Mouse (Mus musculus) limb, embryonic 11.5 days (tissue): ENCODE data around the gene Egfr. TPM values are rescaled to one million over a fixed set of nuclear protein-coding genes. Genes with fewer than 3 reads are reported as not detected.

Experiments used
- ATAC-seq: fragments of 200-750 bp; cut with Nextera tagmentation; 2 replicates; pipeline ENCODE4 v1.8.0; 2017; ENCODE audit warnings: low read depth; ENCODE audit not compliant: insufficient number of reproducible peaks, low FRiP score, low TSS enrichment
- DNase-seq: peaks from one replicate; pipeline ENCODE4 v3.0.0-alpha.2; 2015; ENCODE audit warnings: low spot score
- H3K27ac ChIP-seq: fragments of 300-500 bp; sonication (generic); replicated peaks from 2 replicates; pipeline ENCODE4 v1.5.1; 2014; ENCODE audit warnings: low read depth, mild to moderate bottlenecking, low read length
- H3K27me3 ChIP-seq: fragments of 300-500 bp; sonication (generic); 2 replicates; pipeline ENCODE4 v1.6.1; 2014; ENCODE audit warnings: mild to moderate bottlenecking, low read length, mixed read lengths; ENCODE audit not compliant: control insufficient read depth, insufficient read depth
- H3K36me3 ChIP-seq: fragments of 300-500 bp; sonication (generic); 2 replicates; pipeline ENCODE4 v1.6.1; 2014; ENCODE audit warnings: mild to moderate bottlenecking, low read length, moderate library complexity, mixed read lengths; ENCODE audit not compliant: control insufficient read depth, insufficient read depth
- H3K4me1 ChIP-seq: fragments of 300-500 bp; sonication (generic); 2 replicates; pipeline ENCODE4 v1.6.1; 2014; ENCODE audit warnings: low read length, mixed read lengths; ENCODE audit not compliant: control insufficient read depth, insufficient read depth
- H3K4me2 ChIP-seq: fragments of 300-500 bp; sonication (generic); 2 replicates; pipeline ENCODE4 v1.6.1; 2014; ENCODE audit warnings: low read depth, mild to moderate bottlenecking, moderate library complexity; ENCODE audit not compliant: severe bottlenecking
- H3K4me3 ChIP-seq: fragments of 300-500 bp; sonication (generic); 2 replicates; pipeline ENCODE4 v1.5.1; 2014; ENCODE audit warnings: low read depth, low read length
- H3K9ac ChIP-seq: fragments of 300-500 bp; sonication (generic); 2 replicates; pipeline ENCODE4 v1.6.1; 2014; ENCODE audit warnings: mild to moderate bottlenecking, low read length
- H3K9me3 ChIP-seq: fragments of 300-500 bp; sonication (generic); 2 replicates; pipeline ENCODE4 v1.6.1; 2016; ENCODE audit warnings: low read length; ENCODE audit not compliant: control insufficient read depth
- WGBS: fragments of 180-500 bp; shearing (Covaris S2); extraction: QIAGEN DNeasy Blood & Tissue Kit; methylation state at CpG from one replicate; pipeline ENCODE4 v1.1.7; 2014; 5-methylcytosine and 5-hydroxymethylcytosine counted together
- polyA plus RNA-seq: library from polyadenylated mRNA; unstranded; fragments of >200 nt; fragmentation: Nextera tagmentation; extraction: Ambion mirVana; gene quantifications from 2 replicates; pipeline ENCODE4 v1.2.1, GENCODE M21; 2014

Gene Egfr
- polyA plus RNA-seq, 1 experiment from 2014 or later, result 2.6 TPM

DNA sequence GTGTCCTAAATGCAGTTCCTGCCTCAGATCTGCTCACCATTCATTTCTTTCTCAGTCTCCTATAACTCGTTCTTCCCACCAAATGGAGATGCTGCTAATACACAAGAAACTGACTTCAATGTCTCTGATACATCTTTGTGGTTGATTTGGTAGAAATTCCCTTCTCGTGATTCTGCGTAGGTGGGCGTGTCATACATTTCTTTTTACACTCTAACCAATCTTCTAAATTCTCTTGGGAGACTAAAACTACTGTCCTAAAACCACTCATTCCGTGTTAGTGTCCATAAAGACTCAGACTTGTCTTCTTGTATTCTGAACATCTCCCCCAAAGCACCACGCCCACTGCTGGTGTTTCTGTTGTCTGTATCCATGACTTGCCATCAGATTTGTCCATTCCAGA, 205.0 kb downstream of the Egfr start:
- WGBS, result 82% methylated on average over 6 of the region's 6 CpGs
- H3K4me3 ChIP-seq, result no peak overlapping the region
- ATAC-seq, result no peak

GRCm38 (mm10) chr11:16958520-16958919, 206.5 kb downstream of the Egfr start:
- ATAC-seq, result no peak
- Histone ChIP-seq H3K27ac (no peak overlapping the region), H3K36me3 (no peaks in the 10 kb centered on the region), H3K4me1 (no peaks in the 10 kb centered on the region), H3K9ac (no peak overlapping the region), H3K4me2 (no peak overlapping the region), H3K27me3 (no peaks in the 10 kb centered on the region), H3K4me3 (no peak overlapping the region), H3K9me3 (no peaks in the 10 kb centered on the region)
- 84% methylated on average over 1 of the region's 1 CpGs for WGBS
- DNase-seq, result no peak

More for the DNA sequence above, 205.0 kb downstream of the Egfr start:
- no peak overlapping the region for H3K9ac ChIP-seq
- H3K27ac ChIP-seq, result no peak overlapping the region
- H3K4me1 ChIP-seq, result no peaks in the 10 kb centered on the region
- H3K27me3 ChIP-seq, result no peaks in the 10 kb centered on the region
- no peaks in the 10 kb centered on the region for H3K9me3 ChIP-seq
- H3K4me2 ChIP-seq, result no peak overlapping the region
- DNase-seq, result no peak
- H3K36me3 ChIP-seq, result no peaks in the 10 kb centered on the region

Other genes with a start within 250 kb of the Egfr start
- 41.5 and 41.7 TPM in 2 replicates for gene Sec61g, start 243.7 kb upstream of the Egfr start, polyA plus RNA-seq
- 1.5 and 1.8 TPM in 2 replicates for gene Fbxo48, start 199.2 kb downstream of the Egfr start, polyA plus RNA-seq